ENCODE assay signal across 10 mouse cellular contexts in the genomic region with DNA sequence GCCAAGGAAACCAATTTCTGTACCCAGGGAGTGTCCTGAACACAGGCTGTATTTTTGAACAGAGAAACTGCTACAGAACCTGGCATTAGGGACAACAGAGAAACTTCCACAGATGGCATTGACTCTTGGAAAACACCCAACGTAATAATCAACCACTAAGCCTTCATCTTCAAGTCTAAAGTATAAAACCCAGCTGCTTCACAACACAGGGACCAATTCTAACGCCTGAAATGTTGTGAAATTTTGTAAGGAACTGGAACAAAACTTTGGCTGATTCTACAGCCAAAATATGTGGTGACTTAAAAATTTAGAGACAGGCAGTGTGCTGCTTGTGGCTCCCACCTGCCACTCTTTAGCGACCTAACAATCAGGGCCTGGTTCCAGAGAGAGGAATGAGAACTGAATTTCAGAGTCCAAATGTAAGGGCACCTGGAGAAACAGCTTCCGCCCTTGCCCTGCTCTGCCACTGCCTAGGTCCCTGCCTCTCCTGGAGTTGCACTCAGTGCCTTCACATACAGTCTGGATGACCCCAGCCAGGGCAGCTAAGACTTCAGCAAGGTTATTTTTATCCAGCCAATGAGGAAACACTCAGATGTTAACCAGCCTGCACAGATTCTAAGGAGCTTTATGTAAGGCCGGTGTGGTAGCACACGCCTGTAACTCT. TPM values are rescaled to one million over a fixed set of nuclear protein-coding genes. Genes with fewer than 3 reads are reported as not detected.
A peak's percentile ranks its signal among the peaks of the same experiment; 100 is the strongest.
DNase-seq lines count a peak whose midpoint lies in the region; TF ChIP-seq lines count a peak whose summit lies in the region.
"Had no signal": no experiment of that assay in that cellular context is flagged by ENCODE, and none has a peak within 500 bp of the region (broad histone marks: within the 10 kb centered on the region; RNA-seq: fewer than 3 reads in every experiment).

No protein-coding gene starts in this region.

- TF ChIP-seq POLR2A in bone marrow, adult 2 months (IDR thresholded peaks at IDR 0.05; ENCODE audit: borderline replicate concordance, control insufficient read depth, low read depth, low read length) = no peak

- H3K27ac ChIP-seq in bone marrow, adult 2 months (ENCODE audit: control insufficient read depth, insufficient read depth, low read depth, low read length, poor library complexity) = 0 out of 2 replicates have a peak overlapping the region, but pooled peaks have one; percentile 4

- WGBS in bone marrow, adult 2 months = 58% methylated on average over 6 of the region's 6 CpGs

- H3K4me1 ChIP-seq in bone marrow, adult 2 months (ENCODE audit: control insufficient read depth, insufficient read depth, low read length) = peaks cover 11% of the 10 kb centered on the region

- intact Hi-C loops in heart, postnatal 14 days (cut with DNase I) = no loop called here

- no peak for TF ChIP-seq CTCF in bone marrow, adult 2 months (IDR thresholded peaks at IDR 0.05; ENCODE audit: control insufficient read depth, insufficient read depth, low read length)

- no peak overlapping the region for H3K4me3 ChIP-seq in bone marrow, adult 2 months (replicated peaks; ENCODE audit: control insufficient read depth, low read depth, low read length)

- peak; percentile 97 for DNase-seq in heart, adult 11 months
- DNase-seq in heart, postnatal 14 days = no peak
- DNase-seq in heart, adult 9 months (ENCODE audit: low spot score in 2 of 2) = peak; percentile 63 to 64
- DNase-seq in lung, postnatal 10 days = peak; percentile 51
- DNase-seq in testis, postnatal 14 days (ENCODE audit: low spot score) = no peak
- DNase-seq in cerebellum, postnatal 14 days = no peak
- no peak for DNase-seq in spleen, adult 12 weeks (ENCODE audit: low spot score)
- DNase-seq: cerebellum, postnatal 25 days; kidney, adult 18-20 months had no signal

RNA-seq across cellular contexts. Expression of a gene that starts 33.2 kb away (rescaled TPM):
- total RNA-seq in heart, postnatal 14 days (2021) = 10 to 100 TPM; 16.2 to 20.1 TPM
- 5.7 and 8.2 TPM in 2 replicates for polyA plus RNA-seq in bone marrow, adult 2 months (2011; ENCODE audit: insufficient read depth, insufficient read length, low replicate concordance, missing spikeins)

Comparison
In these comparisons a context has a peak if more than half of its experiments do, and no peak if none do; other contexts are left out.
1. DNase-seq: peak in heart, adult 11 months (single experiment), heart, adult 9 months (2 of 2) and lung, postnatal 10 days (single experiment); none in heart, postnatal 14 days (0 of 2), testis, postnatal 14 days (single experiment), cerebellum, postnatal 14 days (0 of 2) and spleen, adult 12 weeks (single experiment).